Mouse (Mus musculus) right cerebral cortex, postnatal 25 days (tissue): ENCODE data around the gene Pias1.

Experiments
- DNase-seq: peaks from one replicate; pipeline ENCODE4 v3.0.0; 2022

Pias1 gene

DNA sequence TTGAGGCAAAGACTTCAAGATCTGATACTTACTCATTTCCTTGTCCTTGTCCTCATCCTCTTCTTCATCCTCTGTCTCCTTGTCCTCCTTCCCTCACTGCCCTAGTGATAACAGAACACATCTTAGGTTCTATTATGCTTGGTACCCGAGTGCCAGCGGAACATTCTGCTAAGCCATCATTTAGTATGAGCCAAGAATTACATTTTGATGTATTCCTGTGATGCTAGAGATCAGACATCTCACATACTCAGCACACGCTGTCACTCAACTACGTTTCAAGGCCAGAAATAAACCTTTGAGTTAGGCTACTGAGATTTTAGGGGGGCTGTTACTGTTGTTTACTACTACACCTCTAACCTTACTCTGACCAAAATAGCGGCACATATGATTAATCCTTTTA, at the start of gene Pias1:
Gene Pias1 (minus strand): TSS at position 101 of the 400 bp plus-strand sequence.
- DNase-seq, result no peak

DNA sequence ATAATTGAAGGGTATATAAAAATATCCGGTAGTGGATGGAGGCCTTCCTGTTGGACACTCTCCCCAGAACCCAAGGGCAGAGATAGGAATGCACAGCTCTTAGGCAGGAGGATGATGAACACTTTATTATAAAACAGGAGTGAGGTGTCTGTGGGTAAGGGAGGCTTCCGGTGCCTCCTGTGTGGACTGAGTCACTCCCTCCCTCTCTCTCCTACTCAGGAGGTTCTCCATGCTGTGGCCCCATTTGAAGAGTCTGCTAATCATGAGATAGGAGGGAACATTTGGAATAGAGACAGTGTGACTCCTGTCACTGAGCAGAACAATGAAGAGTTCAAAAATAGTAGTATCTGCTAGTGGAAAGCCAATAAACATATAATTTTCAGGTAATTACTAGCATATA, 47.7 kb upstream of the Pias1 start:
- DNase-seq, result no peak

GRCm38 (mm10) chr9:63031011-63031782, 43.5 kb upstream of the Pias1 start:
- peak; percentile 31 for DNase-seq

GRCm38 (mm10) chr9:63022486-63022885, 34.8 kb upstream of the Pias1 start:
- DNase-seq, result no peak

DNA sequence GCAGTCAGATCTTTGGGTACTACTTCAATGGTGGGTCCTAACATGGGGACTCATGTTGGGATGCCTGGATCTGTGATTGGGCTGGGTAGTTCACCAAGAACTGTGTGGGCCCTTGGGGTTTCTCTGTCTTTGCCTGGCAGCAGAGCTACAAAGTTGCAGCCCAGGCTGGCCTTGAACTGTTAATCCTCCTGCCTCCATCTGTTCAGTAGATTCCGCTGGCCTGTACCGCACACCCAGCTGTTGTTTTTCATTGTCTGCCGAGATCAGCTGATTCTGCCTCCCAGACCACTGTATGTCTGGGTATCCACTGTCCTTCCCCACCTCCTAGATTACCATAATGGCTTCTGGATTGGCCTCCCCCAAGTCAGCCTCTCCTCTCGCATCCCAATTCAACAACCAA, 19.6 kb upstream of the Pias1 start:
- no peak for DNase-seq

DNA sequence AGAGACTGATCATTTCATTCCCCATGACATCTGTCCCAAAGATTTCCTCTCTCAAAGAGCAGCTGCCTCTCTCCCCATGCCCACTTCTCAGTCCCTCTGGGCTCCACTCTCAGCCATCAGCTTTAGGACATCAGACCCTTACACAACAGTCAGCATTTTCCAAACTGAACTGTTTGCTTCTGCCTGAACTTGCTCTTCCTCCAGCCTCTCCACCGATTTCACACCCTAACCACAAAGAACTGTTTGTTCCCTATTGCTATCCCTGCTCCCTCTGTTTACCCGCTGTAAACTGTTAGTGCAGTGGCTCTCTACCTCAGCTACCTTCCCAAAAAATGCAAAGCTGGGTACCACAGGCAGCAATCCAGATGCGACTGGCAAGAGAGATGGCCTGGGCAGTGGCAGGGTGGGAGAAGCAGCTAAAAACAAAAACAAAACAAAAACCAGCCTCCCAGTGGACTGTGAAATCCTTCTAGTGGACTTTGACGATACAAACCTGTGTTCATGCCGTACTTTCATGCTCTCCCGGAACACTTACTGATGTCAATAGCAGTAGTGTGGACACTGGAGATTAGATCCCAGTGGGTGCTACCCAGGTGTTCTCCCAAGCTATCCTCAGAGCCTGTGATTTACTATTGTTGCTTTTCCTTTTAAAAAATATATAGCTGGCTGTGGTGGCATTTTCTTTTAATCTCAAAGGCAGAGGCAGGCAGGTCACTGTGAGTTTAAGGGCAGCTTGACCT, 18.5 kb upstream of the Pias1 start:
- no peak for DNase-seq

- no peak for DNase-seq
These were observed 10.8 kb upstream of the Pias1 start for GRCm38 (mm10) chr9:62998561-62998960.

DNA sequence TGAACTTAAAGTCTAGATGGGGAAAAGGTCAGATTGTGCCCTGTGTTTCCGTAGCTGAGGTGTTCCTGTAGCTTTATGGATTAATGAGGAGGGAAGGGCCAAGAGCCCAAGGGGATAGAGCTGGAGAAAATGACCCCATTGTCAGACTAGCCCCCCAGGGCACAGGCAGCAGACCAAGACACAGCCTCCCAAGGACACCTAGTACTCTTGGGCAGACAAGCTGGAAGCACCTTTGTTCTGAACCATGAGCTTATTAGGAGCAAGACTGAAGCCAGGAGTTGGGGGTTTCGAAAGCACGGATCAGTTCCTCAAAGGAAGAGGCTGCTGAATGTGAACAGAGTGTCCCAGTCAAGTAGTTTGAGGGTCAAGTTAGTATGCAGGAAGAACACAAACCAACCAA, 9.9 kb upstream of the Pias1 start:
- no peak for DNase-seq

GRCm38 (mm10) chr9:62995186-62995585, 7.5 kb upstream of the Pias1 start:
- no peak for DNase-seq

DNA sequence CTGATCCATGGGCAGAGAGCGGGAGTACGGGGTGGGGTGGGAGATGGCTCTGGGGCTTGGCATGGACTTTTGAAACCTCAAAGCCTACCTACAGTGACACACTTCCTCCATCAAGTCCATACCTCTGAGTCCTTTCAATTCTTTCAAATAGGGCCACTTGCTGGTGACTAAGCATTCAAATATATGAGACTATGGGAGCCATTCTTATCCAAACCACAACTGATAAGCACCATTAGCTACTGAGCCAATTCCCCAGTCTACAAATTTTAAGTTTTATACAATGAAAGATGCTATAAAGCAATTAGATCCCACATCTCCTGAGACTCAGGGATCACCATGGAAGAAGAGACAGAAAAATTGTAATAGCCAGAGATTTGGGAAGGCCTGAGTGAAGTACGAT, 2.4 kb upstream of the Pias1 start:
- no peak for DNase-seq

- DNase-seq, result peak; percentile 96
These were observed 6.9 kb downstream of the Pias1 start for GRCm38 (mm10) chr9:62980777-62981202.

- DNase-seq, result peak; percentile 43
These were observed 7.5 kb downstream of the Pias1 start for GRCm38 (mm10) chr9:62980162-62980776.

DNA sequence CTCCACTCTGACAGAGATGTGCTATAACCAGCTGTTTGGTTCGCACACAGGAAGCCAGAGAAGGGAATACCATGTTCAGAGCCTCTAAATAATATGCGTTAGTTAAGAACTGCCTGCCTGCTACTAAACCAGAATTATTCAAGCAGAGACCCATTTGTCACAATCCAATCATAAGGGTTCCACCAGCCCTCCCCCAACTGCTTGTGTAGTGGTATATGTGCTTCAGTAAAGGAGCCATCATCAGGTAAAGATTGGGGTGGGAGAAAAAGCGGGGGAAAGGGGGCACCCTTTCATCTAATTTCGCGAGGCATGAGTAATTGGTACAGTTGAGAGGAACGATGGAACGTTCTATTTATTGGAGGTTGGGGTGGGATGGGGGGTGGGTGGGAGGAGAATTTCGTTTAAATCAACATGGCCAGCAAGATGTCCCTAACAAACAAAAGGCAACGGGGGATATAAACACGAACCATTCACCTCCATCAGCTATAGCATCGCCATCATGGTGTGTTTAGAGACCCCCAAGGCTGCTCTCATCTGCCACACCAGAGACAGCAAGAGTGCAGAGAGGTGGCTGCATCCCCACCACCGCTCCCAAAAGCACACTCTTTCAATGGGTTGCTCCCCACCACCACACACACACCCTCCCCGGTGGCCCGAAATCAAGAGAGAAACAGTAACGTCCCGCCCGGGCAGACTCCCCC, 8.1 kb downstream of the Pias1 start:
- DNase-seq, result no peak

DNA sequence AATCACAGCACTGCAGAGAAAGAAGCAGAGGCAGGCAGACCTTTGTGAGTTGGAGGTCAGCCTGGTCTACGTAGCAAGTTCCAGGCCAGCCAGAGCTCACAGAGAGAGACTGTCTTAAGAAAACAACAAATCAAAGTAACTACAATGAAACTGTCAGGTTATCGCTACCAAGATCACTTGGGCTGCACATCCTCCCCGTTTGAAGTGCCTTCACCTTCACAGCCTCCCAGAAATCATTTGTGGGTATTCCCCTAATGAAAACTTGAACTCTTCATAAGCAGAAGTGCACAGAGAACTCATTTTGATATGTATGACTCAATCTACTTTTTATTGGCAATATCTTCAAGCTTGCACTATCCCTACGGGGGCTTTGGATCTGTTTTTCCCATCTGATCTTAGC, 10.6 kb downstream of the Pias1 start:
- DNase-seq, result no peak

GRCm38 (mm10) chr9:62975830-62976229, 11.9 kb downstream of the Pias1 start:
- DNase-seq, result no peak

DNA sequence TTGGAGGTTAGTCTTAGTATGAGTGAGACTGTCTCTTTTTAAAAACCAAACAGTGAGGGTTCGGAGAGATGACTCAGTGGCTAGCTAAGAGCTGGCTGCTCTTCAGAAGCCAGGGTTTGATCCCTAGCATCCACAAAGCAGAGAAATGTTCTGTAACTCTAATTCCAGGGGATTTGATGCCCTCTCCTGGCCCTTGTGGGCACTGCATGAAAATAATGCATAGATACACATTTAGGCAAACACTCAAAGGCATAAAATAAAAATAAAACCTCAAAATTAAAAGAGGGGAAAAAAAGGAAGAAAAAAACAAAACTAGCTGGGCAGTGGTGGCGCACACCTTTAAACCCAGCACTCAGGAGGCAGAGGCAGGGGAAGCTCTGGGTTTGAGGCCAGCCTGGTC, 13.3 kb downstream of the Pias1 start:
- no peak for DNase-seq

GRCm38 (mm10) chr9:62972073-62972745, 15.5 kb downstream of the Pias1 start:
- DNase-seq, result no peak

- no peak for DNase-seq
These were observed 17.4 kb downstream of the Pias1 start for GRCm38 (mm10) chr9:62970345-62970744.

- DNase-seq, result no peak
These were observed 21.7 kb downstream of the Pias1 start for GRCm38 (mm10) chr9:62966018-62966417.

GRCm38 (mm10) chr9:62952713-62953112, 35.0 kb downstream of the Pias1 start:
- no peak for DNase-seq

GRCm38 (mm10) chr9:62945346-62945745, 42.4 kb downstream of the Pias1 start:
- DNase-seq, result no peak

GRCm38 (mm10) chr9:62944063-62944462, 43.7 kb downstream of the Pias1 start:
- no peak for DNase-seq

DNA sequence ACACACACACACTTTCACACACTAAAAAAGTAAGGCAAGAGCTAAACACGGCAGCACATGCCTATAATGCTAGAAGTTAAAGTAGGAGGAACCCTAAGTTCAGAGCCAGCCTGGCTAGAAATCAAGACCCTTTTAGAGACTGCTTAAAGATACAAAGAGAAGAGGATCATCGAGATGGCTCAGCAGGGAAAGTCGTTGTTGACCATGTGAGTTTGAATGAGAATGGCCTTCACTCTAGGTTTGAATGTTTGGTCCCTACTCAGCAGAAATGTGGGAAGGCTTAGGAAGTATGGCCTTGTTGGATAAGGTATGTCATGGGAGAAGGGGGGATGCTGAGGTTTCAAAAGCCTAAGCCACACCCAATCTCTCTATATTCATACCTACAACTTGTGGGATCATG, 46.8 kb downstream of the Pias1 start:
- DNase-seq, result no peak
